Mouse (Mus musculus): ENCODE data around the gene Zbtb3. TPM values are rescaled to one million over a fixed set of nuclear protein-coding genes. Genes with fewer than 3 reads are reported as not detected.
A peak's percentile ranks its signal among the peaks of the same experiment; 100 is the strongest.

Gene Zbtb3
- total and polyA plus RNA-seq, 2 experiments from 2014 or later, result 5.0 to 7.0 TPM

DNA sequence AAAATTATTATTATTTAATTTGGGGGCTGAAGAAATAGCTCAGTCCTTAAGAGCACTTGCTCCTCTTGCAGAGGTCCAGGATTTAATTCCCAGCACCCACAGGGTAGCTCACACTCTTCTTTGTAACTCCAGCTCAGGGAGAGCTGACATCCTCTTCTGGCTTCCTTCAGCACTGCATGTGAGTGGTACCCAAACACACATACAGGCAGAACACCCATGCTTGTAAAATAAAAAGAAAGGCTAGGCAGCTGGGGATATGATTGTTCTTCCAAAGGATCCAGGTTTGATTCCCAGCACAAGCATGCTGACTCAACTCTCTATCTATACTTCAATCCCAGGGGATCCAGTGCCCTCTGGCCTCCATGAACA is 3.4 kb upstream of the Zbtb3 start:
- Histone ChIP-seq H3K27ac (ENCODE audit: low read depth, low read length) (no peak overlapping the region), H3K4me3 (ENCODE audit: low read depth, low read length) (peak overlapping the region; percentile 55; the same call in 1 of the 2 replicates), H3K9ac (no peak overlapping the region), H3K4me1 (ENCODE audit: insufficient read depth) (peaks cover 7% of the 10 kb centered on the region), H3K9me3 (ENCODE audit: low read length) (no peaks in the 10 kb centered on the region), H3K27me3 (ENCODE audit: insufficient read depth, low read length) (no peaks in the 10 kb centered on the region), H3K36me3 (ENCODE audit: insufficient read depth) (peaks cover 16% of the 10 kb centered on the region), H3K4me2 (ENCODE audit: low read depth) (peak overlapping the region; percentile 72)
- ATAC-seq (no peak), DNase-seq (no peak)
- no peak for TF ChIP-seq CTCF (IDR thresholded peaks at IDR 0.05; ENCODE audit: low read depth)

DNA sequence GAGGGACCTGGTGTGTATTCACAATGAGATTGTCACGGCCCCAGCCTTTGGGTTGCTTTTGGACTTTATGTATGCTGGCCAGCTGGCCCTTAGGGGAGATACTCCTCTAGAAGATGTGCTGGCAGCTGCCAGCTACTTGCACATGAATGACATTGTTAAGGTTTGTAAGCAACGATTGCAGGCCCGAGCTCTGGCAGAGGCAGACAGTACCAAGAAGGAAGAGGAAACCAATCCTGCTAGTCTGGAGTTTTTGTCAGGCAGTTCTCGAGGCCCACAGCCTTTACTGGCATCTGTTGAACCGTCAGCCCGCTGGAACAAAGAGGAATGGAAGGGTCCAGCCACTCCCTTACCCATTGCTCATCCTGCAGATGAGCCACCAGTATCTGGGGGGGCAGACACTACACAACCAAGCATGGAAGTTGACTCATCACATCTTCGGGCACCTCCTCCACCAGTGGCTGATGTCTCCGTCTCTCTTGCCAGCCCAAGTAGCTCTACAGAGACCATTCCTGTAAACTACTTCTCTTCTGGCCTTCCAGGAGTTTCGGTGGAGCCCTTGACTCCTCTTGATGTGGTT is 937 bp downstream of the Zbtb3 start:
- Histone ChIP-seq H3K4me1 (ENCODE audit: insufficient read depth) (peaks cover 7% of the 10 kb centered on the region), H3K36me3 (ENCODE audit: insufficient read depth) (peaks cover 5% of the 10 kb centered on the region; the same call in 1 of the 2 replicates), H3K4me3 (ENCODE audit: low read depth, low read length) (peak overlapping the region; percentile 58; the same call in 1 of the 2 replicates), H3K9me3 (ENCODE audit: low read length) (no peaks in the 10 kb centered on the region), H3K27ac (ENCODE audit: low read depth, low read length) (peak overlapping the region; percentile 90; the same call in 1 of the 2 replicates), H3K9ac (peak overlapping the region; percentile 56; the same call in 1 of the 2 replicates), H3K27me3 (ENCODE audit: insufficient read depth, low read length) (no peaks in the 10 kb centered on the region), H3K4me2 (ENCODE audit: low read depth) (peak overlapping the region; percentile 75)
- 91% methylated on average over 9 of the region's 9 CpGs for WGBS
- TF ChIP-seq CTCF (IDR thresholded peaks at IDR 0.05; ENCODE audit: low read depth), result no peak
- ATAC-seq, result no peak
- no peak for DNase-seq

- no peak overlapping the region for H3K9ac ChIP-seq
- peaks cover 7% of the 10 kb centered on the region for H3K4me1 ChIP-seq (ENCODE audit: insufficient read depth)
- H3K27ac ChIP-seq (ENCODE audit: low read depth, low read length), result no peak overlapping the region
- H3K27me3 ChIP-seq (ENCODE audit: insufficient read depth, low read length), result no peaks in the 10 kb centered on the region
- H3K4me3 ChIP-seq (ENCODE audit: low read depth, low read length), result no peak overlapping the region
- WGBS, result 94% methylated on average over 11 of the region's 11 CpGs
- ATAC-seq (no peak), DNase-seq (no peak)
- H3K9me3 ChIP-seq (ENCODE audit: low read length), result no peaks in the 10 kb centered on the region
- TF ChIP-seq CTCF (IDR thresholded peaks at IDR 0.05; ENCODE audit: low read depth), result no peak
- H3K36me3 ChIP-seq (ENCODE audit: insufficient read depth), result peaks cover 12% of the 10 kb centered on the region; the same call in 1 of the 2 replicates
- no peak overlapping the region for H3K4me2 ChIP-seq (ENCODE audit: low read depth)
These were observed 1.7 kb downstream of the Zbtb3 start for GRCm38 (mm10) chr19:8803879-8804660.

- ATAC-seq, result no peak
- Histone ChIP-seq H3K9me3 (ENCODE audit: low read length) (no peaks in the 10 kb centered on the region), H3K36me3 (ENCODE audit: insufficient read depth) (peaks cover 30% of the 10 kb centered on the region), H3K4me2 (ENCODE audit: low read depth) (no peak overlapping the region), H3K4me3 (ENCODE audit: low read depth, low read length) (no peak overlapping the region), H3K27ac (ENCODE audit: low read depth, low read length) (no peak overlapping the region), H3K4me1 (ENCODE audit: insufficient read depth) (peaks cover 7% of the 10 kb centered on the region), H3K9ac (no peak overlapping the region), H3K27me3 (ENCODE audit: insufficient read depth, low read length) (no peaks in the 10 kb centered on the region)
- 89% methylated on average over 5 of the region's 5 CpGs for WGBS
- no peak for DNase-seq
- no peak for TF ChIP-seq CTCF (IDR thresholded peaks at IDR 0.05; ENCODE audit: low read depth)
These were observed 4.5 kb downstream of the Zbtb3 start for GRCm38 (mm10) chr19:8806810-8807209.

DNA sequence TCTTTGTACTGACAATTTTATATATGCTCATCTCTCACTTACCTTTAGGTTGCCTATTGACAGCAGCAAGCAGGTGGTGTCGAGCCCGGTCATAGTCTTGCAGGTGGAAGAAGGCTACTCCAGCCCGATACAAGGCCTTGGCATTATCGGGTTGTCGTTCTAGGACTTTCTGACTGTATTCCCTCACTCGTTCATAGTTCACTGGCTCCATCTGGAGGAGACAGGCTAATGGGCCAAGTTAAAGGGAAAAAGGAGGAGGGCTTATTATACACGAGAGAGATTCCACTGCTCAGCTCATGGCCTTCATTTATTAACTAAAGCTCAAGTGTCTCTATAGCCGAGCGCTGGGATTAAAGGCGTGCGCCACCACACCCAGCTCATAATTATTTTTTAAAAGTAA is 13.5 kb downstream of the Zbtb3 start:
- no peak overlapping the region for H3K9ac ChIP-seq

GRCm38 (mm10) chr19:8817001-8817400 is 14.6 kb downstream of the Zbtb3 start:
- ATAC-seq (no peak), DNase-seq (no peak)
- Histone ChIP-seq H3K4me3 (ENCODE audit: low read depth, low read length) (no peak overlapping the region), H3K27ac (ENCODE audit: low read depth, low read length) (no peak overlapping the region), H3K9ac (peak overlapping the region; percentile 29; the same call in 1 of the 2 replicates), H3K4me1 (ENCODE audit: insufficient read depth) (peaks cover 28% of the 10 kb centered on the region), H3K27me3 (ENCODE audit: insufficient read depth, low read length) (no peaks in the 10 kb centered on the region), H3K9me3 (ENCODE audit: low read length) (no peaks in the 10 kb centered on the region), H3K4me2 (ENCODE audit: low read depth) (peak overlapping the region; percentile 17; the same call in 1 of the 2 replicates), H3K36me3 (ENCODE audit: insufficient read depth) (peaks cover 4% of the 10 kb centered on the region)
- TF ChIP-seq CTCF (IDR thresholded peaks at IDR 0.05; ENCODE audit: low read depth), result no peak
- 55% methylated on average over 3 of the region's 3 CpGs for WGBS

More for the DNA sequence above, 13.5 kb downstream of the Zbtb3 start:
- Histone ChIP-seq H3K27ac (ENCODE audit: low read depth, low read length) (no peak overlapping the region), H3K36me3 (ENCODE audit: insufficient read depth) (peaks cover 12% of the 10 kb centered on the region), H3K4me3 (ENCODE audit: low read depth, low read length) (no peak overlapping the region), H3K4me1 (ENCODE audit: insufficient read depth) (peaks cover 18% of the 10 kb centered on the region), H3K4me2 (ENCODE audit: low read depth) (no peak overlapping the region), H3K27me3 (ENCODE audit: insufficient read depth, low read length) (no peaks in the 10 kb centered on the region), H3K9me3 (ENCODE audit: low read length) (no peaks in the 10 kb centered on the region)
- TF ChIP-seq CTCF (IDR thresholded peaks at IDR 0.05; ENCODE audit: low read depth), result peak; percentile 36
- ATAC-seq (no peak), DNase-seq (no peak)
- 65% methylated on average over 11 of the region's 11 CpGs for WGBS

GRCm38 (mm10) chr19:8818301-8818798 is 16.0 kb downstream of the Zbtb3 start:
- 27% methylated on average over 14 of the region's 14 CpGs for WGBS
- no peaks in the 10 kb centered on the region for H3K27me3 ChIP-seq (ENCODE audit: insufficient read depth, low read length)
- ATAC-seq, result no peak

More at GRCm38 (mm10) chr19:8818301-8818798, 16.0 kb downstream of the Zbtb3 start:
- Histone ChIP-seq H3K4me3 (ENCODE audit: low read depth, low read length) (peak overlapping the region; percentile 97), H3K27ac (ENCODE audit: low read depth, low read length) (peak overlapping the region; percentile 100), H3K4me1 (ENCODE audit: insufficient read depth) (peaks cover 32% of the 10 kb centered on the region), H3K36me3 (ENCODE audit: insufficient read depth) (peaks cover 5% of the 10 kb centered on the region), H3K9me3 (ENCODE audit: low read length) (no peaks in the 10 kb centered on the region), H3K4me2 (ENCODE audit: low read depth) (peak overlapping the region; percentile 88), H3K9ac (peak overlapping the region; percentile 63)
- DNase-seq, result no peak
- TF ChIP-seq CTCF (IDR thresholded peaks at IDR 0.05; ENCODE audit: low read depth), result no peak
